Mouse (Mus musculus) left cerebral cortex, postnatal 14 days (tissue): ENCODE measurements around the gene Vmn2r47. TPM values are rescaled to one million over a fixed set of nuclear protein-coding genes. Genes with fewer than 3 reads are reported as not detected.
"Not testable (repeated sequence)": the region's sequence is repeated elsewhere in the genome, so short reads cannot be mapped to it uniquely, and the experiment has no call there.

ENCODE experiments used
- DNase-seq, 2 experiments: peaks; one replicate each; pipeline ENCODE4 v3.0.0; 2021 to 2022; ENCODE audit warnings: low spot score in 2 of 2, mixed read lengths in 1 of 2
- intact Hi-C: fragments of 180-260 bp; cut with DNase I; formaldehyde crosslinking; loops from one replicate; pipeline ENCODE4 v1.15.1; 2025
- long read RNA-seq, 2 experiments: library from polyadenylated mRNA; stranded (forward); transcript quantifications; one replicate each; pipeline ENCODE4 v2.0.0; 2021
- total RNA-seq, 2 experiments: library from RNA; stranded (reverse); gene quantifications; 2 replicates each; pipeline ENCODE4 v1.2.3; 2021

Vmn2r47 gene
- not detected for total RNA-seq
- long read RNA-seq, experiment 1: 0 reads
- long read RNA-seq, experiment 2: 0 reads

GRCm38 (mm10) chr7:9841225-9841624 is at the start of gene Vmn2r47:
Gene Vmn2r47 (minus strand): TSS chr7:9841325.
- intact Hi-C loops, DNase-seq: not testable (repeated sequence)

DNA sequence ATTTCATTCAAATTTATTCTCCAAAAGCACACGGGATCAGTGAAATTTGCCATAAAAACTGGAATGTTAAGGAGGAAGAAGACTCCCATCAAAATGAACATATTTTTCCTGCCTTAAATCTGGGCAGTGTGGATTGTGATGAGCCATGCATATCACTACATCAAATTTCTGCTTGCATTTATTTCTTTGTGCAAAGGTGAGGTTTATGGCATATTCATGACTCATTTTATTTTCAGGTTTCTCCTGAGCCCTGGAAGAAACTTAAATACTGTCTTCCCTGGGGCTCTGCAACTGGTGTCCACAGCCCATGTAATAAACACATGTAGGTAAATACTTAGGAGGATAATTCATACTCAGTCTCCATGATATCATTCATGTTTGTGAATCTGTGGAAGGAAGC is 70.7 kb downstream of the Vmn2r47 start, which contains the start of gene Vmn2r46:
TSS of gene Vmn2r46 (minus strand) at position 101 of the 400 bp plus-strand sequence.
- intact Hi-C loops, DNase-seq: not testable (repeated sequence)

Other genes starting within 250 kb of the Vmn2r47 start
- not detected for gene Vmn2r46, start 70.8 kb downstream of the Vmn2r47 start, total RNA-seq
- gene Vmn2r48, start 112.3 kb upstream of the Vmn2r47 start, total RNA-seq: not detected
- not detected for gene Vmn2r49, start 150.9 kb upstream of the Vmn2r47 start, total RNA-seq
- gene Vmn2r50, start 212.0 kb upstream of the Vmn2r47 start, total RNA-seq: not detected